Mouse (Mus musculus): Measurements from ENCODE around the gene Glipr1l2.
"Not testable (repeated sequence)": the region's sequence is repeated elsewhere in the genome, so short reads cannot be mapped to it uniquely, and the experiment has no call there.

The Glipr1l2 gene

GRCm38 (mm10) chr10:112083157-112083556 lies at the start of gene Glipr1l2:
TSS of gene Glipr1l2 (plus strand) at chr10:112083354.
- no peak for DNase-seq (ENCODE audit: low spot score in 2 of 2)

- DNase-seq (ENCODE audit: low spot score in 2 of 2), result not testable (repeated sequence)
Observed at GRCm38 (mm10) chr10:112043523-112043922, 39.6 kb upstream of the Glipr1l2 start.

- not testable (repeated sequence) for DNase-seq (ENCODE audit: low spot score in 2 of 2)
Observed at GRCm38 (mm10) chr10:112044283-112044682, 38.9 kb upstream of the Glipr1l2 start.

- no peak for DNase-seq (ENCODE audit: low spot score in 2 of 2)
Observed at GRCm38 (mm10) chr10:112051220-112051619, 31.9 kb upstream of the Glipr1l2 start.

GRCm38 (mm10) chr10:112051956-112052355 lies 31.2 kb upstream of the Glipr1l2 start:
- DNase-seq (ENCODE audit: low spot score in 2 of 2), result not testable (repeated sequence)

- DNase-seq (ENCODE audit: low spot score in 2 of 2), result peak; percentile 78 to 80
Observed at GRCm38 (mm10) chr10:112059702-112060582, 23.2 kb upstream of the Glipr1l2 start, which contains the start of gene Glipr1l1. TSS of gene Glipr1l1 (plus strand) at chr10:112060189.

GRCm38 (mm10) chr10:112060583-112060934 lies 22.6 kb upstream of the Glipr1l2 start:
- DNase-seq (ENCODE audit: low spot score in 2 of 2), result not testable (repeated sequence)

GRCm38 (mm10) chr10:112080044-112080443 lies 3.1 kb upstream of the Glipr1l2 start:
- DNase-seq (ENCODE audit: low spot score in 2 of 2), result no peak

GRCm38 (mm10) chr10:112105785-112106184 lies 22.6 kb downstream of the Glipr1l2 start:
- peak; percentile 2 to 12 for DNase-seq (ENCODE audit: low spot score in 2 of 2)

GRCm38 (mm10) chr10:112110401-112110800 lies 27.2 kb downstream of the Glipr1l2 start:
- no peak for DNase-seq (ENCODE audit: low spot score in 2 of 2)

- DNase-seq (ENCODE audit: low spot score in 2 of 2), result not testable (repeated sequence)
Observed at GRCm38 (mm10) chr10:112125090-112125489, 41.9 kb downstream of the Glipr1l2 start.

- DNase-seq (ENCODE audit: low spot score in 2 of 2), result not testable (repeated sequence)
Observed at GRCm38 (mm10) chr10:112127682-112128230, 44.6 kb downstream of the Glipr1l2 start.

GRCm38 (mm10) chr10:112132194-112132593 lies 49.0 kb downstream of the Glipr1l2 start:
- DNase-seq (ENCODE audit: low spot score in 2 of 2), result no peak

GRCm38 (mm10) chr10:112138050-112138870 lies 55.1 kb downstream of the Glipr1l2 start:
- DNase-seq (ENCODE audit: low spot score in 2 of 2), result peak in 1 of 2 experiments; percentile 42

GRCm38 (mm10) chr10:112138871-112139430 lies 55.8 kb downstream of the Glipr1l2 start:
- DNase-seq (ENCODE audit: low spot score in 2 of 2), result no peak

GRCm38 (mm10) chr10:112139834-112140233 lies 56.7 kb downstream of the Glipr1l2 start:
- DNase-seq (ENCODE audit: low spot score in 2 of 2), result no peak
